Mouse (Mus musculus): ENCODE data around the gene Pnmal2. TPM values are rescaled to one million over a fixed set of nuclear protein-coding genes. Genes with fewer than 3 reads are reported as not detected.
"Not testable (repeated sequence)": the region's sequence is repeated elsewhere in the genome, so short reads cannot be mapped to it uniquely, and the experiment has no call there.

Gene Pnmal2
- polyA plus RNA-seq, 1 experiment from 2014 or later, result 5.1 TPM

- DNase-seq (ENCODE audit: low spot score), result no peak
Observed at GRCm38 (mm10) chr7:16940292-16940691, 4.2 kb upstream of the Pnmal2 start.

DNA sequence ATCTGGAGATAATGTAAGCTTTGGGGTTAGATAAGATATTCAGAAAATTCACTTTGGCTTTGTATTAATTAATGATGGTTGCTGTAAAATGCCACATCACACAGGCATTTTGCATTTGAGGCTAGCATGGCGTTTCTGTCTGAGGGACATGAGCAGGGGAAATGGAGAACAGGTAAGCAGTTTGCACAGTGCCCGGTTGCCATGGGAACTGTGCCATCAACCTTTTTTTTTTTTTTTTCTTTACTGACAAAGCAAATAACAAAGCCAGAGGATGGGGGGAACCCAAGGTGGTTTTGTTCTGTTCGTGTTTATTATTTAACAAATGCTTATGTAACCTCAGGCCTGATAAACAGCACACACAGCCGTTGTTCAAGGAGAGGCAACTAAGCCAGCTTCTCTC, 1.6 kb upstream of the Pnmal2 start:
- no peak for DNase-seq (ENCODE audit: low spot score)

- DNase-seq (ENCODE audit: low spot score), result no peak
Observed at GRCm38 (mm10) chr7:16944808-16945315, 380 bp downstream of the Pnmal2 start.

DNA sequence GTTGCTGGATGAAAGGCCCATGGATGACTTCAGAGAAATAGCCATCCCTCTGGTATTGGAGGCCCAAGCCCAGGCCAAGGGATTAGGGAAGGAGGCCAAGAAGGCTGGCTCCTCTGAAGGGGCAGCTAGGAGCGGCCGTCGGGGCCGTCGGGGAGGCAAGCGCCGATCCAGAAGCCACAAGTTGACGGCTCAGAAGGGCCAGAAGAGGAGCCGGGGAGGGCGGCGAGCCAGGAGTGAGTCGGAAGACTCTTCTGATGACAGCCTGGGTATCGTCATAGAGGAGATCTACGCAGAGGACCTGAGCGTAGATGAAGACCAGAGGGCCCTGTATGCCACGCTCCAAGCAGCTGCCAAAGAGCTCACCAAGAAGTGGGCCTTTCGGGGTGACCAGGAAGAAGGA, 937 bp downstream of the Pnmal2 start:
- no peak for DNase-seq (ENCODE audit: low spot score)

GRCm38 (mm10) chr7:16946441-16947348, 2.2 kb downstream of the Pnmal2 start:
- DNase-seq (ENCODE audit: low spot score), result no peak

- DNase-seq (ENCODE audit: low spot score), result no peak
Observed at GRCm38 (mm10) chr7:16947349-16947895, 2.9 kb downstream of the Pnmal2 start.

- no peak for DNase-seq (ENCODE audit: low spot score)
Observed at GRCm38 (mm10) chr7:16947959-16948361, 3.5 kb downstream of the Pnmal2 start.

DNA sequence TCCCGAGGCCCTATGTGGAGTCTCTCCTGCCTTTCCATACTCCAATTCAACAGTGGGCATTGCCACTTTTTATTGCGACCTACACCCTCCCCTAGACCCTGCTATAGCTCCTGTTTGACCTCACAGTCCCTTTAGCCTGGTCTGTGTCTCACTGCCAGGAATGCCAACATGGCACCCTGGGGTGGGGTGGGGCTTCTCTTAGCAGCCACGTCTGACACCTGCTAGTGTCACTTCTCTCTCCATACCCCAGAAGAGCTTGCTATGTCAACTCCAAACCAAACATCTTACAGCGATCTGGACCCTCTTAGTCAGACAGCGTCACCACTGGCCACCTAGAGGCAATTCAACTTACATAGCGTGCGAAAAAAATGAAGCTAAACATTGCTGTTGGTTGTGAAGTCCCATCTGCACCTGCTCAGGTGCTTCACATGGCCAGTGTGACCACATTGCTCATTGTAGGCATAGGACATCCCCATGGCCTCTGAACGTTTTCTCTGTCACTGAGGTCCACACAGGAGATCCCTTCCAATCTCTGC, 4.5 kb downstream of the Pnmal2 start:
- no peak for DNase-seq (ENCODE audit: low spot score)

- peak; percentile 84 for DNase-seq (ENCODE audit: low spot score)
Observed at GRCm38 (mm10) chr7:16949908-16950841, 5.7 kb downstream of the Pnmal2 start.

DNA sequence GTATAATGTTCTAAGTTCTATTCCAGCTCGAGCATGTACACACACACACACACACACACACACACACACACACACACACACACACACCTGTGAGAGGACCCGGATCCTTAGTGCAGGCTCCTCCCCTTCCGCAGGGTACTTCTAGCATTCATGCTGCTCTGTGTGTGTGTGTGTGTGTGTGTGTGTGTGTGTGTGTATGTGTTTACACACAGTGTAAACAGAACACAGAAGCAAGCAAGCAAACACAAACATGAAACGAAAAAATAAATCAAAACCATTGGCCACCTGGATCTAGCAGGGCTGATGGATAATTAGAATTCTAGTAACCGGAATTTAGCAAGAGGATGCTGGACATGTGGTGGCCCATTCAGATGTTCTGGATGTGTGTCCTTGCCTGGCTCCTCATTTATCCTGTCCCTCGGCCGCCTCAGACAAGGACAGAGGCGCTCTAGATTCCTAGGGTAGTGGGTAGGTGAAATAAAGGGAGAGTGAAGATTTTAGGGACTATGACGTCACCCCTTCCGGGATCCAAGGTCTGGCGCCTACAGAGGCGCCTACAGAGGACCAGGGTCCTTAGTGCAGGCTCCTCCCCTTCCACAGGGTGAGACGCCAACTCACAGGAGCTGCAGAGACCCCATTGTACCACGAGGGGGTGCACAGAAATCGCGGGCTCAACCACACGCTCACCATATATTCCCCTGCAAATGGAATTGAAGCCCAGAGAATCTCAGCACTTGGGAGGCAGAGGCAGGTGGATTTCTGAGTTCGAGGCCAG, 6.6 kb downstream of the Pnmal2 start:
- DNase-seq (ENCODE audit: low spot score), result peak; percentile 86

GRCm38 (mm10) chr7:16953776-16954175, 9.3 kb downstream of the Pnmal2 start:
- DNase-seq (ENCODE audit: low spot score), result not testable (repeated sequence)

GRCm38 (mm10) chr7:16955712-16956111, 11.2 kb downstream of the Pnmal2 start:
- DNase-seq (ENCODE audit: low spot score), result no peak

- no peak for DNase-seq (ENCODE audit: low spot score)
Observed at GRCm38 (mm10) chr7:16956410-16957265, 12.2 kb downstream of the Pnmal2 start.

DNA sequence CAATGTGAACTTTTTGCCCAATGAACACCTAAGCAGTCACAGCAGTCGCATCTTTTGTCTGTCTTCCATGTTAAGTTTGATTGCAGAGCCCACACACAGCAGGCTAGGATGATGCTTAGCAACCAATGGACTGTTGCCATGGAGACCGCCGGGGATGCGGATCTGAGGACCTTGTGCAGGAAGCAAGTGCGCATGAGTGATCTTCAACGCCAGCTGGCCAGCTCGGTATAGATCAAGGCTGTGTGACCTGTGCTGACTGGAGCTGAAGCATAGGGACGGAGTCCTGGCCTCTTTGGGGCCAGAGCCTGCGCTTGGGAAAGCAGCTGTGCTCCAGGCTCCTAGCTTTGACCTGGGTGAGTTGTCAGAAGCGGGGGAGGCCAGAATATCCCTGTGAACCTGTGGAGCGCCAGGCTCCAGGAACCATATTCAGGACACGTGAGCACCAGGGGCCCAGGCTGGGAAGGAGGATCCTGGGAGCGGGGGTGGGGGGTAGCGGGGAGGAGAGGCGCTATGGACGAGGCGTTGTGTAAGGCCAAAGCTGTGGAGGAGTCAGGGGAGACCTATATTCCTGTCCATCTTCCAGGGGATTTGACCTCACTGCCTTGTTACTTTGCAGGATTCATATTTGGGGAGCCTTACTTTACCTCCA, 15.2 kb downstream of the Pnmal2 start, which contains the start of gene Pnmal1:
TSS of gene Pnmal1 (plus strand) at position 141 of the 649 bp plus-strand sequence.
- no peak for DNase-seq (ENCODE audit: low spot score)

DNA sequence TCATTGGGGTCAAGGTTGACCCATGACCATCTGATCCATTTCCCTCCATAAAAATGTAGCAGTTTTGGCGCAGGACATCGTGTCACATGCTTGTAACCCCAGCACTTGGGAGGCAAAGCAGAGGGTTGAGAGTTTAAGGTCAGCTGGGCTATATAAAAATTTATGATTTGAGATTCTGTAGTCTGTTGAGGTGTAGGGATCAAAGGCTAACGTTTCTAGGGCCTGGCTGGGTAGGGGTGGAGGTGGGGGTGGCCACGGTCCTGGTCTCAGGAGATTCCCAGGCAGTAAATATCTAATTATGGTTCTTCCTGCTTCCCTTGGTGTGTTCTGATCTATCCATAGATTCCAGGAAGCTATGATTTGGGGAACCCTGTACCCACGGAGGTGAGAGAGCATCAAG, 17.2 kb downstream of the Pnmal2 start:
- no peak for DNase-seq (ENCODE audit: low spot score)

DNA sequence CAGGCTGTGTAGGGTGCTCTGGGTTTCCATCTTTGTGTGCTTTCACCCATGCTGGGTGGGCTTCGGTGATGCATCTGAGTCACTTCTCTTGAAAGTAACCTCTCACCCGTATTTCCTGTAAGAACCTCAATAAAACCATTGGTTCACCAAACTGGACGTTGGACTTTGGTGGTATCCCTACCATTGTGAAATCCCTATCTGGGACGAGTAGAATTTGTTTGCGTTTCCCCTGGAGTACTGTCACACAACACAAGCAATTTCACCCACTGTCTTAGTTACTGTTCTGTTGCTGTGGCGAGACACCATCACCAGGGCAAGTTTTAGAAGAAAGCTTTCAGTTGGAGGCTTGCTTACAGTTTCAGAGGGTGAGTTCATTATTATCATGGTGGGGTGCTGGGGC, 23.9 kb downstream of the Pnmal2 start:
- DNase-seq (ENCODE audit: low spot score), result no peak

DNA sequence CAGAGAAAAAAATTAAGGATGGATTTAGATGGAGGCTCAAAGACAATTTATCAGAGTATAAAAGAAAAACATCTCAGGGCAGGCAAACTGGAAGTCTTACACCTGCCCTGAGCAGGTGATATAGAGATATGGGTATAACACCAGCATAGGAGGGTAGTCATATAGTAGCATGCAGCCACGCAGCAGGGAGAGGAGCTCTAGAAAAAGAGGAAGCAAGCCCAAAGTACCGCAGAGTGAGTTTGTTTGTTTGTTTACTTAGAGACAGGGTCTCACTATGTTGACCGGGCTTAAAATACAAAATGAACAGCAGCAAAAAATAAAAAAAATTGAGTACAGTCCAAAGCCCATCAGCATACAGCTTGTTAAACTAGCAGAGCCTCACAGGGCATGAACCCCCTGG, 26.7 kb downstream of the Pnmal2 start:
- no peak for DNase-seq (ENCODE audit: low spot score)

GRCm38 (mm10) chr7:16974018-16974417, 29.5 kb downstream of the Pnmal2 start:
- no peak for DNase-seq (ENCODE audit: low spot score)

- no peak for DNase-seq (ENCODE audit: low spot score)
Observed at GRCm38 (mm10) chr7:16976298-16976697, 31.8 kb downstream of the Pnmal2 start.
